Mouse (Mus musculus) frontal cortex, adult 2 months (tissue): ENCODE measurements around the gene Pkm. TPM values are rescaled to one million over a fixed set of nuclear protein-coding genes. Genes with fewer than 3 reads are reported as not detected.

Experiments
- DNase-seq, 2 experiments: peaks; one replicate each; pipeline ENCODE4 v3.0.0; 2022; ENCODE audit warnings: low spot score in 1 of 2; ENCODE audit errors: extremely low spot score in 1 of 2
- polyA plus RNA-seq: library from polyadenylated mRNA; depleted of rRNA; stranded (reverse); fragments of >200 nt; gene quantifications from 2 replicates; pipeline ENCODE4 v1.2.3, GENCODE M21; 2012; rRNA removed

Gene Pkm
- polyA plus RNA-seq, 1 experiment = 1,497 TPM

- no peak for DNase-seq
Observed at GRCm38 (mm10) chr9:59701094-59701493, 44.9 kb downstream of the Pkm start.

GRCm38 (mm10) chr9:59703099-59703498 lies 46.9 kb downstream of the Pkm start:
- DNase-seq = no peak

- DNase-seq = no peak
Observed at GRCm38 (mm10) chr9:59706850-59707825, 51.0 kb downstream of the Pkm start.

- no peak for DNase-seq
Observed at GRCm38 (mm10) chr9:59709225-59709624, 53.1 kb downstream of the Pkm start.

GRCm38 (mm10) chr9:59716275-59716898 lies 60.2 kb downstream of the Pkm start:
- no peak for DNase-seq

GRCm38 (mm10) chr9:59718237-59718636 lies 62.1 kb downstream of the Pkm start:
- DNase-seq = no peak

GRCm38 (mm10) chr9:59721144-59721543 lies 65.0 kb downstream of the Pkm start:
- no peak for DNase-seq

- peak; percentile 56 to 87 for DNase-seq
Observed at GRCm38 (mm10) chr9:59723096-59723657, 67.0 kb downstream of the Pkm start.

- peak; percentile 26 to 69 for DNase-seq
Observed at GRCm38 (mm10) chr9:59723791-59724442, 67.7 kb downstream of the Pkm start.

GRCm38 (mm10) chr9:59725515-59725914 lies 69.3 kb downstream of the Pkm start:
- no peak for DNase-seq

GRCm38 (mm10) chr9:59727569-59728286 lies 71.6 kb downstream of the Pkm start:
- DNase-seq = no peak

Other genes starting within 250 kb of the Pkm start
- gene Arih1, start 169.8 kb upstream of the Pkm start, polyA plus RNA-seq = 50.1 and 53.1 TPM in 2 replicates
- 59.6 and 59.9 TPM in 2 replicates for gene Hexa, start 116.8 kb upstream of the Pkm start, polyA plus RNA-seq
- 2.5 and 3.6 TPM in 2 replicates for gene Tmem202, start 116.5 kb upstream of the Pkm start, polyA plus RNA-seq
- 17.5 and 19.3 TPM in 2 replicates for gene Celf6, start 78.5 kb upstream of the Pkm start, polyA plus RNA-seq
- 186 and 191 TPM in 2 replicates for gene Parp6, start 39.1 kb upstream of the Pkm start, polyA plus RNA-seq
- 13.2 and 15.2 TPM in 2 replicates for gene Gramd2, start 23.8 kb downstream of the Pkm start, polyA plus RNA-seq
- gene Senp8, start 94.3 kb downstream of the Pkm start, polyA plus RNA-seq = 5.1 and 7.0 TPM in 2 replicates
- gene Myo9a, start 94.5 kb downstream of the Pkm start, polyA plus RNA-seq = 20.8 and 21.9 TPM in 2 replicates